Mouse (Mus musculus) hindbrain, embryonic 10.5 days (tissue): ENCODE results near the gene Nudt16. TPM values are rescaled to one million over a fixed set of nuclear protein-coding genes. Genes with fewer than 3 reads are reported as not detected.
"Not testable (repeated sequence)": the region's sequence is repeated elsewhere in the genome, so short reads cannot be mapped to it uniquely, and the experiment has no call there.

ENCODE experiments used
- DNase-seq: peaks from one replicate; pipeline ENCODE4 v3.0.0-alpha.2; 2017; ENCODE audit warnings: low spot score
- H3K27ac ChIP-seq: fragments of 300-500 bp; sonication (generic); 2 replicates; pipeline ENCODE4 v1.5.1; 2016; ENCODE audit warnings: mild to moderate bottlenecking, moderate library complexity
- H3K27me3 ChIP-seq: fragments of 300-500 bp; sonication (generic); 2 replicates; pipeline ENCODE4 v1.6.1; 2016; ENCODE audit warnings: mild to moderate bottlenecking; ENCODE audit not compliant: poor library complexity, insufficient read depth, severe bottlenecking
- H3K36me3 ChIP-seq: fragments of 300-500 bp; sonication (generic); 2 replicates; pipeline ENCODE4 v1.6.1; 2016; ENCODE audit warnings: mild to moderate bottlenecking, moderate library complexity
- H3K4me1 ChIP-seq: fragments of 300-500 bp; sonication (generic); replicated peaks from 2 replicates; pipeline ENCODE4 v1.6.1; 2016; ENCODE audit warnings: mild to moderate bottlenecking
- H3K4me3 ChIP-seq: fragments of 300-500 bp; sonication (generic); 2 replicates; pipeline ENCODE4 v1.5.1; 2016; ENCODE audit warnings: mild to moderate bottlenecking, moderate library complexity
- H3K9me3 ChIP-seq: fragments of 300-500 bp; sonication (generic); 2 replicates; pipeline ENCODE4 v1.6.1; 2016; ENCODE audit warnings: mild to moderate bottlenecking, moderate library complexity
- WGBS: fragments of 180-500 bp; shearing (Covaris S2); methylation state at CpG from one replicate; pipeline ENCODE4 v1.1.7; 2016; 5-methylcytosine and 5-hydroxymethylcytosine counted together
- polyA plus RNA-seq: library from polyadenylated mRNA; unstranded; fragments of >200 nt; fragmentation: Nextera tagmentation; extraction: Ambion mirVana; gene quantifications from 2 replicates; pipeline ENCODE4 v1.2.1, GENCODE M21; 2016

The Nudt16 gene
- 14.0 and 14.8 TPM in 2 replicates for polyA plus RNA-seq

DNA sequence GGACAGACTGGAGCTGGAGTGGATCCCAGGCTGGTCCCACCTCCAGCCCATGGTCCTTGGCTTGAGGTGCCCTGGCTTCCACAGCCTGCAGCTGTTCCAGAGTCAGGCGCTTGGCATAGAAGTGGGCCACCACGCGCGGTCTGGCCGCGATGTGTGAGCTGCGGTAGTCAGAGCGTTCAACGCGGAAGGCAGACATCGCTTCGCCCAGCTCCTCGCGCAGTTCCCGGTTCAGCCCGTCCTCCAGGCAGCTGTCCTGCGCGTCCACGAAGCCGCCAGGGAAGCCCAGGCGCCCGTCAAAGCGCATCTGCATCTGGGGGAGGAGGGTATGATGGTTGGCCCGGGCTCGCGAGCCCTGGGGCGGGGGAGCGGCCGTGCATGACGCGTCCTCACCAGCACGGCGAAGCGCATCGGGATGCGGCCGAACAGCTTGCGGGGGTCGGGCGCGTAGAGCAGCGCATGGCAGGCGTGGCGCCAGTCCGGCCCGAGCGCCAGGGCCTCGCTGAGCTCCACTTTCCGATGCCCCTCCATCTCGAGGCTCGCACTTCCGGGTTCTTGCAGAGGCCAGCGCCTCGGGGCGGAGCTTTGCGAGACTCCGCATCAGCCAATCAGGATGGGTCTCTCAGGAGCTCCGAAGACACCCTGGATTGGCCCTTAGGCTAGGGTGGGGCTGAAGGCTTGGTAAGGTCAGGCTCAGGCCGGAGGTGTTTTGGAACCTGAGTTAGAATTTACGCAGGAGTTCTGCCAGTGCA, at the start of gene Nudt16:
Gene Nudt16, minus strand, starts transcription at position 572 of the 749 bp plus-strand sequence.
- whole genome bisulfite sequencing, result under 1% methylated on average over 60 of the region's 60 CpGs
- no peaks in the 10 kb centered on the region for H3K9me3 ChIP-seq
- peaks cover 22% of the 10 kb centered on the region for H3K4me1 ChIP-seq
- no peaks in the 10 kb centered on the region for H3K36me3 ChIP-seq
- peak within 1 kb of the TSS; percentile 92 for H3K27ac ChIP-seq
- peak within 1 kb of the TSS; percentile 81 for H3K4me3 ChIP-seq
- no peaks in the 10 kb centered on the region for H3K27me3 ChIP-seq
- peak; percentile 92 for DNase-seq

DNA sequence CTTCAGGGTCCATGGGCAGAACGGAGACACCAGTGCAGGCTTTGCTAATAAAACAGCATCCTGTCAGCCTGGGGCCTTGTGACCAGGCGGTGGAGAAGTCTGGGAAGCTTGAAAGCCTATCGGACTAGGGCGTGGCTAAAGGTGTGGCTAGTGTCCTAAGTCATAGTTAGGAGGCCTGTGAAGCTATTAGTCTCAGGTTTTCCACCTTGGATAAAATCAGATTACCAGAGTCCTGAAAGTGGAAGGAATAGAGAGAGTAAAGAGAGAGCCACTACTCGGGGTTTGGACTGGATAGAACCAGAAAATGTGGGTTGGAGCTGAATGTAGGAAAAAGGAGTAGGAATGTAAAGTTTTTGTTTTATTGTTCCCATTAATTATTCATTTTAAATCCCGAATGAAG, 13.4 kb upstream of the Nudt16 start, which contains the start of gene 1700080E11Rik:
Gene 1700080E11Rik, minus strand, starts transcription at position 101 of the 400 bp plus-strand sequence.
- Histone ChIP-seq H3K27me3 (no peaks in the 10 kb centered on the region), H3K27ac (no peak within 1 kb of the TSS), H3K36me3 (no peaks in the 10 kb centered on the region), H3K4me1 (no peaks in the 10 kb centered on the region), H3K9me3 (no peaks in the 10 kb centered on the region), H3K4me3 (no peak within 1 kb of the TSS)
- no peak for DNase-seq
- WGBS, result 80% methylated on average over 6 of the region's 6 CpGs

DNA sequence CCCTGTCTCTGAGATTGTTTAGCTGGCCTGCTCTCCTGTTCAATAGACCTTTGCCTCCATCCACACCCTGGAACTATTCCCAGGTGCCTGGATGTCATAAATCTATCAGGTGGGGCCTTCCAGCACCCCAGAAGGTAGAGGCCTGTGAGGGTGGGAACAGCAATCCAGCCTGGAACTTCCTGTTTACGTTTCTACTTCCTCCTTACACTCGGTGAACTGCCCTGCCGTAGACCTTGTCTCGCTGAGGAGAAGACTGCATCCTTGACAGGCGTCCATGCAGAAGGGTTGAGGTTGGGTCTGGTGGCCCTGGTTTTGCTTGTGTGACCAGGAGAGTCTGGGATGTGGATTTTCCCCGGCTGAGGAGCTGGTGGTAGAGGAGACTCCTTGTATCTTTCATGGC, 7.6 kb upstream of the Nudt16 start:
- H3K9me3 ChIP-seq, result no peaks in the 10 kb centered on the region
- DNase-seq, result no peak
- no peaks in the 10 kb centered on the region for H3K27me3 ChIP-seq
- H3K4me1 ChIP-seq, result no peaks in the 10 kb centered on the region
- 81% methylated on average over 6 of the region's 6 CpGs for WGBS
- H3K4me3 ChIP-seq, result no peak overlapping the region
- no peaks in the 10 kb centered on the region for H3K36me3 ChIP-seq
- H3K27ac ChIP-seq, result no peak overlapping the region

DNA sequence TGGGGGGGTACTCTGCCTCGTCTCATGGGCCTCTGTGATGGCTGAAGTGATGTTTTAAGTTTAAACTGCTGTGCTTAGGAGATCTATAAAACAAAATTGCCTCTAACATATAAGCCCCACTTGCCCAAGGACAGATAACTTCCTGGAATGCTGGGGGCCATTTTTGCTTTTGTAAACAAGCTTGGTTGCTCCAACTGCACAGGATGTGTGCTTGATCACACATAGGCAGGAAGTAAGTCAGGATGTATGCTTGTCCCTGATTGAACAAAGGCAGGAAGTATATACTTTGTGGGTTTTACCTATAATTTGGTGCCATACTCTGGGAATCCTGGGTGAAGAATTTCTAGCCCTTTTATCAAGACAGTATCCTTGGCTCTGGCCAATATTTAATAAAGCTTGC, 4.8 kb upstream of the Nudt16 start:
- H3K36me3 ChIP-seq, result no peaks in the 10 kb centered on the region
- no peak for DNase-seq
- no peaks in the 10 kb centered on the region for H3K27me3 ChIP-seq
- no peak overlapping the region for H3K27ac ChIP-seq
- H3K4me1 ChIP-seq, result peaks cover 6% of the 10 kb centered on the region
- H3K4me3 ChIP-seq, result no peak overlapping the region
- 37% methylated on average over 1 of the region's 1 CpGs for WGBS
- H3K9me3 ChIP-seq, result no peaks in the 10 kb centered on the region

DNA sequence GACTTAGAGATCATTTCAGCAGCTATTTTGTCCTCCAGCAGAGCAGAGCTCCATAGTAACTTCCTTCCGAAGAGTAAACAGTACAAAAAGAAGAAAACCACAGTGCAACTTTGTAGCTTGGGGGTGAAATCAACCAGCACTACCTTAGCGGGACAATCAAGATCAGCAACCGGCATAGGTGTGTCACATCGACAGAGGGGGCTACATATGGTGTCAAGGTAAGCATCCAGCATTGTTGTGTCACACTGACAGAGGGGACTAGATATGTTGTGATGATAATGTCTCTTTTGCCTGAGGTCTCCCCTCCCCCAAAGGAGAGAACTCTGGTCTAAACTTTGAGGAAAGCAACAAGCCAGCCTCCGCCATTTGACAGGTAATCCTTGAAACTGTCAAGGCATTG, 2.9 kb upstream of the Nudt16 start:
- Histone ChIP-seq H3K4me3 (no peak overlapping the region), H3K27ac (no peak overlapping the region), H3K9me3 (no peaks in the 10 kb centered on the region), H3K36me3 (no peaks in the 10 kb centered on the region), H3K4me1 (peaks cover 22% of the 10 kb centered on the region), H3K27me3 (no peaks in the 10 kb centered on the region)
- DNase-seq, result no peak
- WGBS, result 90% methylated on average over 5 of the region's 5 CpGs

DNA sequence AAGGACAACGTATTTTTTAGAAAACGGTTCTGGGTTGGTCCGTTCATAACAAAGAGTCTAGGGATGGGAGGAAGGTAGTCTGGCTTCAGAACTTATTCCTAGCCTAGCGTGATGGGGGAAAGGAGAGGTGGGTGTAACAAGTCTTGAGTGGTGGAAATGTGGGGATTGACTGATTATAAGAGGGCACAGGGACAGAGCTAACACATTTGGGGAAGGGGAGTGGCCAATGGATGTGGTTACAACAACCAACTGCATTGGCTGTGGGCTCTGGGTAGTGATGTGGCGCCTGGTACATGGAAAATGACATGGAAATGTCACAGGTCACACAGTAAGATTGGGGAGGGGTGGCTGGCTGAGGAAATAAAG, 361 bp upstream of the Nudt16 start:
- H3K4me3 ChIP-seq, result peak overlapping the region; percentile 81
- peak overlapping the region; percentile 92 for H3K27ac ChIP-seq
- 26% methylated on average over 5 of the region's 5 CpGs for WGBS
- H3K36me3 ChIP-seq, result no peaks in the 10 kb centered on the region
- H3K9me3 ChIP-seq, result no peaks in the 10 kb centered on the region
- DNase-seq, result no peak
- H3K27me3 ChIP-seq, result no peaks in the 10 kb centered on the region
- H3K4me1 ChIP-seq, result peaks cover 22% of the 10 kb centered on the region

DNA sequence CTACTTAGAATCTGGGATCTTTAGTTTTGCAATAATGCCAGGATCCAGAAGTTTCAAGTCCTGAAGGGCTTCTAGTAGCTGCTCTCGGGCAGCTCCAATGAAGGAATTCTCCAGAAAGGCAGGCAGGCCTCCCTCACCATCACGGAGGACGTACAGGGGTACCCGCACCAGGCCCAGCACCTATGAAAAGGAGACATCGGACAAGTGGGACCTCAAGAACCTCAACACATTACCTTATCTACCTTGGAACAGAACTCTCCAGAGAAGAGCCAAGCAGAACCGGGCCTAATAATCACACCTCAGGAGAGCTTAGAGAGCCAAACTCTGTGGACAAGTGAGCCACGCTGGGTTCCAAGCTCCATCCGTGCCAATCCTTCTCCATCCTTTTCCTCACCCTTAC, 1.3 kb downstream of the Nudt16 start:
- Histone ChIP-seq H3K27me3 (no peaks in the 10 kb centered on the region), H3K36me3 (no peaks in the 10 kb centered on the region), H3K27ac (no peak overlapping the region), H3K4me3 (peak overlapping the region; percentile 81; the same call in 1 of the 2 replicates), H3K4me1 (peaks cover 22% of the 10 kb centered on the region), H3K9me3 (no peaks in the 10 kb centered on the region)
- 90% methylated on average over 8 of the region's 8 CpGs for WGBS
- no peak for DNase-seq

DNA sequence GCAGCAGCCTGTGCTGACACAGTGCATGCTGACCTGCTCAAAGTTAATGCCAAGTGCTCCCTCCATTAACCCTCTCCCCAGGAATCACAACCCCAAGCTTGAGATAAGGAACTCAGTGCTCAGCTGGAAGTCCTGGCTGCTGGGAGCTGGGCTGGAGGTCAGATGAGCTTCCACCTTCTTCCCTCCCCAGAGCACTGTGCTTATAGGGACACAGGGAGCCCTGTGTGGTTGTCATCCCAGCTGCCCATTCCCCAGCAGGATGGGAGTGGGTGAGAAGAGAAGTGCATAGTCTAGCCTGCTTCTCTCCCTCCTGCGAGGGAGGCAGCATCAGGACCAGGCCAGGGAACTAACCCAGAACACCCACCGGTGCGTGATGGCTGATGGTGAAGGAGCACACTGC, 6.4 kb downstream of the Nudt16 start:
- not testable (repeated sequence) for H3K27ac ChIP-seq, DNase-seq, H3K9me3 ChIP-seq, H3K4me3 ChIP-seq, H3K4me1 ChIP-seq, H3K36me3 ChIP-seq, H3K27me3 ChIP-seq
- WGBS, result 85% methylated on average over 3 of the region's 3 CpGs

DNA sequence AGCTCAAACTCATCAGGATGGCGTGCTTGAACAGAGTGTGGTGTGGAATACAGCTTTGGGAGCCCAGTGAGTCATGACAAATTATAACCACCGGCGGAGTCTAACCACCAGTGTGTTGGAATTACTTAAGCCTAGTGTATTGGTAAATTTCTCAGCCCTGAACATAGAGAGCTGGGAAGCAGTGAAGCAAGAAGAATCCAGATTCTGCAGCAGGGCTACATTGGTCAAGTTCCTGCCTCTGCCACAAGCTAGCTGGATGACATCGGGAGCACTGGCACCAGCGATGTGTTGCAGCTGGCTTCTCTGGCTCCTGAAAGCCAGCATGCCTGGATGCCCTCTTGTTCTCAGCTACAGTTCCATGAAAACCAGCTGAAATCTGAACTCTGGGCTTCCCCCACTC, 27.7 kb downstream of the Nudt16 start:
- H3K27me3 ChIP-seq, result no peaks in the 10 kb centered on the region
- DNase-seq, result no peak
- no peak overlapping the region for H3K27ac ChIP-seq
- no peaks in the 10 kb centered on the region for H3K9me3 ChIP-seq
- no peak overlapping the region for H3K4me3 ChIP-seq
- 80% methylated on average over 5 of the region's 5 CpGs for WGBS
- no peaks in the 10 kb centered on the region for H3K36me3 ChIP-seq
- H3K4me1 ChIP-seq, result no peaks in the 10 kb centered on the region

DNA sequence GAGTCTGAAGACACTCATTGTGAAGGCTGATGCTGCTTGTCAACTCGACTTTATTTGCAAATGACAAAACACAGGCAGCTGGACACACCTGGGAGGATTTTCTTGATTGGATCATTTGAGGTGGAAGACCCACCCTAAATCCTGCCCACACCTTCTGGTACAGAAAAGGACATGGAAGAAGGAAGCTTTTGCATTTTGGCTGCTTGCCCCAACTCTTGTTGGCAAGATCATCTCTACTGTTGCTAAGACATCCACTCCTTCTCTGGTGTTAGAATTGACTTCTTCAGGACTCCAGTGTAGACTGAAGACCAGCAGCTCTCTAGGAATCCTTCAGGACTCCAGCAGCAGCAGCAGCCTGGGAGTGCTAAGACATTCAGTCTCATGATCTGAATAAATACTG, 29.7 kb downstream of the Nudt16 start:
- no peak overlapping the region for H3K4me3 ChIP-seq
- WGBS, result 73% methylated on average over 1 of the region's 1 CpGs
- H3K27me3 ChIP-seq, result no peaks in the 10 kb centered on the region
- H3K4me1 ChIP-seq, result no peaks in the 10 kb centered on the region
- DNase-seq, result no peak
- no peaks in the 10 kb centered on the region for H3K9me3 ChIP-seq
- no peak overlapping the region for H3K27ac ChIP-seq
- H3K36me3 ChIP-seq, result no peaks in the 10 kb centered on the region

DNA sequence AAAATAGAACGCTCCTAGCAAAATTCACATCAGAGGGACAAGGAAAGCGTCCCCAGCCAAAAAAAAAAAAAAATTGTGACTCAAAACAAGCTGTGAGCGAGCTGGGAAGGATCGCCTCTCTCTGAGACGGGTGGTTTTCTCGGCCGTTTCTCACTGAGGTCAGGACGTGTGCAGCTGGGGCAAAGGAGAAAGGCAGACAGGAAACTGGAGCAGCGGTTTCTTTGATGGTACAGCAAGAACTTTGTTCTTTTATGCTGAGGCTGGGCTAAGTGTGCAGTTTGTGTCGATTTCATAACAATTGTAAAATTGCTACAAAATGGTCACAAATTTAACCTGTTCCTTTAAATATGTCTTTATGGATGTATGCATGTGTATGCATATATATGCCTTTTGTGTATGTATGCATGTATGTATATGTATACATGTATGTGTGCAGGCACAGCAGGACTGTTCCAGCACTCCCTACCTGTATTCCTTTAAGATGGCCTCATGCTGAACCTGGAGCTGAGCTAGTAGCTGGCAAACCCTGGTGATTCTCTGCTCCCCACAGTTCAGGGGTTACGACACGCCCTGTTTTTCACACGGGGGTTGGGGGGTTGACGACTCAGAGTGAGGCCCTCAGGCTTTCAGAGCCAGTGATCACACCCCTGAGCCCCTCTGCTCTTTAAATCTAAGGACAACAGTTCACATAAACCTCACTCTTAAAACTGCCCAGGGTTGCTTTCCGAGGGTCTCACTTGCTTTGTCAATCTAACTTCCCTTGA, 30.6 kb downstream of the Nudt16 start:
- H3K4me1 ChIP-seq, result no peaks in the 10 kb centered on the region
- H3K36me3 ChIP-seq, result no peaks in the 10 kb centered on the region
- no peaks in the 10 kb centered on the region for H3K27me3 ChIP-seq
- no peak overlapping the region for H3K4me3 ChIP-seq
- DNase-seq, result no peak
- H3K27ac ChIP-seq, result no peak overlapping the region
- H3K9me3 ChIP-seq, result no peaks in the 10 kb centered on the region
- WGBS, result 70% methylated on average over 15 of the region's 15 CpGs

DNA sequence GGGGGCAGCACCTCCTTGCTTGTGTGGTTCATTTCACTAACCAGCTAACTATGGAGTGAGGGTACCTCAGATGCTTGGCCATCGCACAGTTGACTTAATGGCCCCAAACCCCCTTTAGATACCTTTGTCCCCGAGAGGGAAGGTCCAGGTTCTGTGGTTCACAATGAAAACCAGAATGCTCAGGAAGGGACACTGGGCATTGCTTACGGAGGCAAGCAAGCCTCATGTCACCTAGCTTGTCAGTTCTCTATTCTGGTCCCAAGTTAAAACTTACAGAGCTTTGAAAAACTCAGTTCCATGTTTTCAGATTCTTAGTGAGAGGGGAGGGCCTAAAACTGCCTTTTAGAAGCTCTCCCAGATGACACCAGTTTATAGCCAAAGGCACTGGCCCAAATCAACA, 51.4 kb downstream of the Nudt16 start:
- H3K27me3 ChIP-seq, result no peaks in the 10 kb centered on the region

More for the DNA sequence above, 51.4 kb downstream of the Nudt16 start:
- DNase-seq, result no peak
- H3K36me3 ChIP-seq, result peaks cover 44% of the 10 kb centered on the region
- no peak overlapping the region for H3K4me3 ChIP-seq
- H3K27ac ChIP-seq, result no peak overlapping the region
- H3K4me1 ChIP-seq, result no peaks in the 10 kb centered on the region
- 89% methylated on average over 3 of the region's 3 CpGs for WGBS
- no peaks in the 10 kb centered on the region for H3K9me3 ChIP-seq
